Comparison of ENCODE assay signal across 16 mouse cellular contexts in the genomic region with DNA sequence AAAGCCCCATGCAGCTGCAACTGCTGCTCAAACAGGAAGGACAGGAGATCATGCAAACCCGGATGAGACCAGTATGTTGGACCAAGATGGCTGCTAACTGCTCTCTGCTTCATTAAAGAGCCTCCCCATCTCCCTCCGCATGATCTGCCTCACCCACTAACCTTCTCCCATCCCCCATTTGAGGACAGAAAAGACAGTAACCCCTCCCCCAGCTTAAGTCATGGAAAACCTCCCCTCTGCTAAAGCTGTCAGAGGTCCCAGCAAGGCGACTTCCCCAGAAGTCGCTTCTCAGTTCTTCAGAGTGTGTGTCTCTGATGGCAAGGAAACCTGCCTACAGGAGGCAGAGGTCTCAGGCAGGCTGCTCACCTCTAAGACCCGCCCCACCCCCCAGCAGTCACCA. TPM values are rescaled to one million over a fixed set of nuclear protein-coding genes. Genes with fewer than 3 reads are reported as not detected.
A peak's percentile ranks its signal among the peaks of the same experiment; 100 is the strongest.
DNase-seq lines count a peak whose midpoint lies in the region; ATAC-seq lines count a peak whose summit lies in the region.
"Had no signal": no experiment of that assay in that cellular context is flagged by ENCODE, and none has a peak within 500 bp of the region (broad histone marks: within the 10 kb centered on the region; RNA-seq: fewer than 3 reads in every experiment).

No protein-coding gene starts in this region.

- 50% methylated on average over 5 of the region's 5 CpGs for WGBS in neural tube, embryonic 13.5 days
- 44% methylated on average over 5 of the region's 5 CpGs for WGBS in forebrain, embryonic 13.5 days
- 43% methylated on average over 5 of the region's 5 CpGs for WGBS in hindbrain, embryonic 16.5 days
- WGBS in neural tube, embryonic 15.5 days = 42% methylated on average over 5 of the region's 5 CpGs

- H3K4me3 ChIP-seq in neural tube, embryonic 13.5 days = no peak overlapping the region
- H3K4me3 ChIP-seq in forebrain, embryonic 13.5 days = no peak overlapping the region
- H3K4me3 ChIP-seq in hindbrain, embryonic 16.5 days (ENCODE audit: low read length) = no peak overlapping the region
- H3K4me3 ChIP-seq in neural tube, embryonic 15.5 days (replicated peaks) = no peak overlapping the region
- H3K4me3 ChIP-seq: embryonic facial prominence, embryonic 15.5 days; lung, embryonic 15.5 days; myocyte had no signal

- no peaks in the 10 kb centered on the region for H3K27me3 ChIP-seq in neural tube, embryonic 13.5 days
- no peaks in the 10 kb centered on the region for H3K27me3 ChIP-seq in forebrain, embryonic 13.5 days
- H3K27me3 ChIP-seq in hindbrain, embryonic 16.5 days (replicated peaks; ENCODE audit: control insufficient read depth, insufficient read depth, low read length) = no peaks in the 10 kb centered on the region
- H3K27me3 ChIP-seq in neural tube, embryonic 15.5 days (replicated peaks) = no peaks in the 10 kb centered on the region
- H3K27me3 ChIP-seq: embryonic facial prominence, embryonic 15.5 days; lung, embryonic 15.5 days had no signal

- no peak overlapping the region for H3K9ac ChIP-seq in neural tube, embryonic 13.5 days
- H3K9ac ChIP-seq in forebrain, embryonic 13.5 days = no peak overlapping the region
- no peak overlapping the region for H3K9ac ChIP-seq in hindbrain, embryonic 16.5 days (ENCODE audit: low read depth, low read length)
- H3K9ac ChIP-seq in neural tube, embryonic 15.5 days (replicated peaks) = no peak overlapping the region
- H3K9ac ChIP-seq: embryonic facial prominence, embryonic 15.5 days; lung, embryonic 15.5 days had no signal

- H3K4me1 ChIP-seq in neural tube, embryonic 13.5 days (replicated peaks) = peaks cover 16% of the 10 kb centered on the region
- peaks cover 10% of the 10 kb centered on the region for H3K4me1 ChIP-seq in forebrain, embryonic 13.5 days
- H3K4me1 ChIP-seq in hindbrain, embryonic 16.5 days (ENCODE audit: control insufficient read depth, insufficient read depth, low read depth, low read length) = peaks cover 11% of the 10 kb centered on the region
- H3K4me1 ChIP-seq in neural tube, embryonic 15.5 days = peaks cover 10% of the 10 kb centered on the region
- H3K4me1 ChIP-seq: lung, embryonic 15.5 days had no signal

- 0 out of 2 replicates have a peak, but pooled peaks have one; percentile 8 for ATAC-seq in neural tube, embryonic 13.5 days (ENCODE audit: low read depth)
- no peak for ATAC-seq in forebrain, embryonic 13.5 days
- ATAC-seq in hindbrain, embryonic 16.5 days = no peak
- ATAC-seq in neural tube, embryonic 15.5 days (ENCODE audit: low FRiP score) = no peak
- ATAC-seq: intestine, embryonic 16.5 days had no signal

- no peaks in the 10 kb centered on the region for H3K36me3 ChIP-seq in neural tube, embryonic 13.5 days
- H3K36me3 ChIP-seq in forebrain, embryonic 13.5 days (ENCODE audit: poor library complexity, severe bottlenecking) = no peaks in the 10 kb centered on the region
- no peaks in the 10 kb centered on the region for H3K36me3 ChIP-seq in hindbrain, embryonic 16.5 days (ENCODE audit: control insufficient read depth, insufficient read depth, low read length)
- H3K36me3 ChIP-seq in neural tube, embryonic 15.5 days = no peaks in the 10 kb centered on the region
- H3K36me3 ChIP-seq: embryonic facial prominence, embryonic 15.5 days; lung, embryonic 15.5 days had no signal

- no peak for DNase-seq in neural tube, embryonic 10.5 days (ENCODE audit: extremely low spot score, low spot score)
- no peak for DNase-seq in thymus, postnatal 14 days
- no peak for DNase-seq in frontal cortex, postnatal 36 days (ENCODE audit: low spot score in 2 of 2)
- DNase-seq in cerebellum, adult 18-20 months = no peak
- DNase-seq: gastrocnemius, postnatal 25 days; kidney, postnatal 10 days; liver had no signal

- H3K9me3 ChIP-seq in neural tube, embryonic 13.5 days = no peaks in the 10 kb centered on the region
- no peaks in the 10 kb centered on the region for H3K9me3 ChIP-seq in forebrain, embryonic 13.5 days (replicated peaks)
- no peaks in the 10 kb centered on the region for H3K9me3 ChIP-seq in hindbrain, embryonic 16.5 days (ENCODE audit: control insufficient read depth, low read length)
- H3K9me3 ChIP-seq in neural tube, embryonic 15.5 days (replicated peaks) = no peaks in the 10 kb centered on the region
- H3K9me3 ChIP-seq: embryonic facial prominence, embryonic 15.5 days; lung, embryonic 15.5 days had no signal

- no peak overlapping the region for H3K4me2 ChIP-seq in neural tube, embryonic 13.5 days
- H3K4me2 ChIP-seq in forebrain, embryonic 13.5 days = no peak overlapping the region
- no peak overlapping the region for H3K4me2 ChIP-seq in hindbrain, embryonic 16.5 days (ENCODE audit: low read length)
- H3K4me2 ChIP-seq in neural tube, embryonic 15.5 days = no peak overlapping the region
- H3K4me2 ChIP-seq: embryonic facial prominence, embryonic 15.5 days; lung, embryonic 15.5 days had no signal

- H3K27ac ChIP-seq in neural tube, embryonic 13.5 days (replicated peaks) = peak overlapping the region; percentile 79; the same call in 1 of the 2 replicates
- peak overlapping the region; percentile 86 for H3K27ac ChIP-seq in forebrain, embryonic 13.5 days
- H3K27ac ChIP-seq in hindbrain, embryonic 16.5 days (ENCODE audit: low read depth, low read length) = peak overlapping the region; percentile 89
- peak overlapping the region; percentile 79 for H3K27ac ChIP-seq in neural tube, embryonic 15.5 days (replicated peaks)
- H3K27ac ChIP-seq: embryonic facial prominence, embryonic 15.5 days; lung, embryonic 15.5 days had no signal

RNA-seq across cellular contexts. Expression of a gene that starts 35.8 kb away (rescaled TPM):
- 22.2 and 23.6 TPM in 2 replicates for polyA plus RNA-seq in neural tube, embryonic 13.5 days (2015; fragmentation: Nextera tagmentation; extraction: Ambion mirVana)
- polyA plus RNA-seq in forebrain, embryonic 13.5 days (2015; fragmentation: Nextera tagmentation; extraction: Ambion mirVana) = 30.0 and 33.7 TPM in 2 replicates
- 19.3 and 20.9 TPM in 2 replicates for polyA plus RNA-seq in hindbrain, embryonic 16.5 days (2015; fragmentation: Nextera tagmentation; extraction: Ambion mirVana)
- 16.7 and 21.3 TPM in 2 replicates for polyA plus RNA-seq in neural tube, embryonic 15.5 days (2015; fragmentation: Nextera tagmentation; extraction: Ambion mirVana)

RNA-seq across cellular contexts. Expression of a gene that starts 40.9 kb away (rescaled TPM):
- 101 and 104 TPM in 2 replicates for polyA plus RNA-seq in neural tube, embryonic 13.5 days (2015; fragmentation: Nextera tagmentation; extraction: Ambion mirVana)
- 34.9 and 36.7 TPM in 2 replicates for polyA plus RNA-seq in forebrain, embryonic 13.5 days (2015; fragmentation: Nextera tagmentation; extraction: Ambion mirVana)
- 106 and 118 TPM in 2 replicates for polyA plus RNA-seq in hindbrain, embryonic 16.5 days (2015; fragmentation: Nextera tagmentation; extraction: Ambion mirVana)
- 107 and 133 TPM in 2 replicates for polyA plus RNA-seq in neural tube, embryonic 15.5 days (2015; fragmentation: Nextera tagmentation; extraction: Ambion mirVana)
- polyA plus RNA-seq: myocyte; thymus, postnatal 0 days had no signal
